Mouse (Mus musculus) liver, adult 2 months (tissue): ENCODE measurements around the gene Ikzf2.

Source experiments
- CTCF ChIP-seq: fragments of 200-500 bp; IDR thresholded peaks from 2 replicates; pipeline ENCODE4 v1.5.1; 2011; ENCODE audit warnings: low read depth, low read length, control low read depth
- POLR2A ChIP-seq: fragments of 200-500 bp; IDR thresholded peaks from 2 replicates; pipeline ENCODE4 v1.6.1; 2011; ENCODE audit warnings: low read length, control low read depth; ENCODE audit not compliant: insufficient read depth; ENCODE audit errors: extremely low read depth

DNA sequence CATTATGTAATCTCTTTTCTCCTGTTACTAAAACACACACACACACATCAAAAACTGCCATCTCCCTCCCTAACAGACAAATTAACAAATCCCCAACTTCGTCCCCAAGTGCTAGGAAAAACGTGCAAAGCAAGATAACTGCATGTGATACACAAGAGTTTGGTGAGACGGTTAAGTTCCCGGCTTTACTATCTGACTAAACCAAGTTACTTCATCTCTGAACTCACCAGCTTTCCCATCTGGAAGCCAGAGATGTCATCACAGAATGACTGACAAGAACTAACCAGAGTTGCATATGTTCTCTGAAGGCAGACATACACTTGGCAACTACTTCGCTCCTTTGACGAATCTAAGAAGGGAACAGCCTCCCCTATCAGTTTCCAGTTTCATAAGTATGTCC is 56.5 kb downstream of the Ikzf2 start:
- TF ChIP-seq CTCF: no peak
- no peak for TF ChIP-seq POLR2A
